Mouse (Mus musculus) liver, embryonic 16.5 days (tissue): ENCODE results near the gene Fgf6. TPM values are rescaled to one million over a fixed set of nuclear protein-coding genes. Genes with fewer than 3 reads are reported as not detected.

Source experiments
- ATAC-seq: fragments of 200-750 bp; cut with Nextera tagmentation; 2 replicates; pipeline ENCODE4 v1.8.0; 2017; ENCODE audit warnings: low read depth, mild to moderate bottlenecking, moderate number of reproducible peaks, moderate library complexity
- H3K27ac ChIP-seq: fragments of 300-500 bp; sonication (generic); 2 replicates; pipeline ENCODE4 v1.5.1; 2014; ENCODE audit warnings: mild to moderate bottlenecking, low read length
- H3K27me3 ChIP-seq: fragments of 300-500 bp; sonication (generic); 2 replicates; pipeline ENCODE4 v1.6.1; 2014; ENCODE audit warnings: low read depth, low read length, mixed read lengths; ENCODE audit not compliant: control insufficient read depth, insufficient read depth
- H3K36me3 ChIP-seq: fragments of 300-500 bp; sonication (generic); 2 replicates; pipeline ENCODE4 v1.6.1; 2014; ENCODE audit warnings: mild to moderate bottlenecking; ENCODE audit not compliant: control insufficient read depth, insufficient read depth
- H3K4me1 ChIP-seq: fragments of 300-500 bp; sonication (generic); 2 replicates; pipeline ENCODE4 v1.6.1; 2014; ENCODE audit warnings: low read depth, low read length, mixed read lengths; ENCODE audit not compliant: control insufficient read depth
- H3K4me2 ChIP-seq: fragments of 300-500 bp; sonication (generic); 2 replicates; pipeline ENCODE4 v1.6.1; 2014; ENCODE audit warnings: low read depth, low read length, mixed read lengths
- H3K4me3 ChIP-seq: fragments of 300-500 bp; sonication (generic); 2 replicates; pipeline ENCODE4 v1.5.1; 2014; ENCODE audit warnings: low read depth, mild to moderate bottlenecking, low read length
- H3K9ac ChIP-seq: fragments of 300-500 bp; sonication (generic); 2 replicates; pipeline ENCODE4 v1.6.1; 2014; ENCODE audit warnings: low read depth, low read length
- H3K9me3 ChIP-seq: fragments of 300-500 bp; sonication (generic); replicated peaks from 2 replicates; pipeline ENCODE4 v1.6.1; 2016; ENCODE audit warnings: low read length; ENCODE audit not compliant: control insufficient read depth
- WGBS: fragments of 180-500 bp; shearing (Covaris S2); extraction: QIAGEN DNeasy Blood & Tissue Kit; methylation state at CpG from one replicate; pipeline ENCODE4 v1.1.7; 2014; ENCODE audit not compliant: insufficient replicate concordance; 5-methylcytosine and 5-hydroxymethylcytosine counted together
- polyA plus RNA-seq: library from polyadenylated mRNA; unstranded; fragments of >200 nt; fragmentation: Nextera tagmentation; extraction: Ambion mirVana; gene quantifications from 2 replicates; pipeline ENCODE4 v1.2.1, GENCODE M21; 2015

The Fgf6 gene
- polyA plus RNA-seq, 1 experiment from 2014 or later, result not detected

DNA sequence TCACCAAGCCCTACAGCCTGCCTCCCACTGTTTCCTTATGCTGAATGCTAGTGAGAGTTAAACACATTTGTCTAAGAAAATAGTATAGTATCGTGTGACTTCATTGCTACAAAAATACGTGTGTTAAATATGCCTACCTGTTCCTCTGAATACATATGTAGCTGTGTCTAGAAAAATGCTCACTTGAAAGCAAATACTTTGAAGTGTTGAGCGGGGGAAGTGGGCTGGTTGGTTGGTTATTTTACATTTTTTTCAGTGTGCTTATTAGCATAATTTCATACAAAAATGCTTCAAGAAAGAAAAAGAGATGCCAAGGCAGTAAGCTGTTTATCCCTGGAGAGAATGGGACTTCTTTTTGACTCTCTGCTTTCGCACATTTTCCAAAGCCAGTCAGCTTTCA lies 44.6 kb downstream of the Fgf6 start:
- H3K4me3 ChIP-seq, result no peak overlapping the region

GRCm38 (mm10) chr6:127063915-127064314 lies 48.5 kb downstream of the Fgf6 start:
- Histone ChIP-seq H3K4me2 (no peak overlapping the region), H3K9ac (no peak overlapping the region), H3K4me1 (no peaks in the 10 kb centered on the region), H3K27me3 (peaks cover 4% of the 10 kb centered on the region), H3K27ac (no peak overlapping the region), H3K9me3 (no peaks in the 10 kb centered on the region), H3K36me3 (no peaks in the 10 kb centered on the region), H3K4me3 (no peak overlapping the region)
- ATAC-seq, result no peak
- 65% methylated on average over 3 of the region's 3 CpGs for WGBS

More for the DNA sequence above, 44.6 kb downstream of the Fgf6 start:
- Histone ChIP-seq H3K27ac (no peak overlapping the region), H3K9me3 (no peaks in the 10 kb centered on the region), H3K4me2 (no peak overlapping the region), H3K27me3 (peaks cover 4% of the 10 kb centered on the region), H3K9ac (no peak overlapping the region), H3K36me3 (no peaks in the 10 kb centered on the region), H3K4me1 (no peaks in the 10 kb centered on the region)
- no peak for ATAC-seq
- WGBS, result 59% methylated on average over 4 of the region's 4 CpGs

GRCm38 (mm10) chr6:127064815-127065214 lies 49.4 kb downstream of the Fgf6 start:
- 3% methylated on average over 14 of the region's 14 CpGs for WGBS
- no peak overlapping the region for H3K4me2 ChIP-seq
- ATAC-seq, result no peak
- H3K4me1 ChIP-seq, result no peaks in the 10 kb centered on the region
- no peaks in the 10 kb centered on the region for H3K36me3 ChIP-seq
- H3K27ac ChIP-seq, result no peak overlapping the region
- H3K9ac ChIP-seq, result no peak overlapping the region
- no peak overlapping the region for H3K4me3 ChIP-seq
- H3K27me3 ChIP-seq, result peaks cover 4% of the 10 kb centered on the region
- H3K9me3 ChIP-seq, result no peaks in the 10 kb centered on the region

DNA sequence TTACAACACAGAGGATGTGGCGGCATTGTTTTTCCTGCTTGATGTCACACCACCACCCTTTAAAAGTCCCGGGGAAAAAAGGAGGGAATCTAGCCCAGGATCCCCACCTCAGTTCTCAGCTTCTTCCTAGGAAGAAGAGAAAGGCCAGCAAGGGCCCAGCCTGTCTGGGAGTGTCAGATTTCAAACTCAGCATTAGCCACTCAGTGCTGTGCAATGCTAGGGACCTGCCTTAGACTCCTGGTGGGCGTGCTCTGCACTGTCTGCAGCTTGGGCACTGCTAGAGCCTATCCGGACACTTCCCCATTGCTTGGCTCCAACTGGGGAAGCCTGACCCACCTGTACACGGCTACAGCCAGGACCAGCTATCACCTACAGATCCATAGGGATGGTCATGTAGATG lies 57.4 kb downstream of the Fgf6 start, which contains the start of gene Fgf23:
Gene Fgf23, plus strand, starts transcription at position 86 of the 400 bp plus-strand sequence.
- no peaks in the 10 kb centered on the region for H3K9me3 ChIP-seq
- no peak within 1 kb of the TSS for H3K4me2 ChIP-seq
- no peaks in the 10 kb centered on the region; the same call in 1 of the 2 replicates for H3K27me3 ChIP-seq
- H3K9ac ChIP-seq, result no peak within 1 kb of the TSS
- ATAC-seq, result no peak
- H3K27ac ChIP-seq, result no peak within 1 kb of the TSS
- H3K4me1 ChIP-seq, result no peaks in the 10 kb centered on the region
- WGBS, result 15% methylated on average over 5 of the region's 5 CpGs
- no peak within 1 kb of the TSS for H3K4me3 ChIP-seq
- H3K36me3 ChIP-seq, result no peaks in the 10 kb centered on the region

Other genes with a start within 250 kb of the Fgf6 start
- 132 and 147 TPM in 2 replicates for gene Ndufa9, start 166.4 kb upstream of the Fgf6 start, polyA plus RNA-seq
- gene Akap3, start 162.5 kb upstream of the Fgf6 start, polyA plus RNA-seq, result not detected in 2 replicates
- gene Dyrk4, start 93.7 kb upstream of the Fgf6 start, polyA plus RNA-seq, result 0.05 TPM in 1 of 2 replicates, not detected in the other
- 40.3 and 46.5 TPM in 2 replicates for gene Rad51ap1, start 76.0 kb upstream of the Fgf6 start, polyA plus RNA-seq
- gene D6Wsu163e, start 75.6 kb upstream of the Fgf6 start, polyA plus RNA-seq, result 12.3 and 14.6 TPM in 2 replicates
- gene Fgf23, start 57.3 kb downstream of the Fgf6 start, polyA plus RNA-seq, result not detected in 2 replicates
- gene Tigar, start 94.0 kb downstream of the Fgf6 start, polyA plus RNA-seq, result 0.24 and 0.41 TPM in 2 replicates
- 41.2 and 46.1 TPM in 2 replicates for gene Ccnd2, start 136.6 kb downstream of the Fgf6 start, polyA plus RNA-seq